Mouse (Mus musculus): Measurements from ENCODE around the gene Ehd2.
"Not testable (repeated sequence)": the region's sequence is repeated elsewhere in the genome, so short reads cannot be mapped to it uniquely, and the experiment has no call there.

The Ehd2 gene

GRCm38 (mm10) chr7:15947653-15948260 lies 19.6 kb downstream of the Ehd2 start:
- DNase-seq (ENCODE audit: low read depth, low spot score): no peak

- peak; percentile 99 for DNase-seq (ENCODE audit: low read depth, low spot score)
Observed at GRCm38 (mm10) chr7:15945721-15946536, 21.4 kb downstream of the Ehd2 start, which contains the start of gene Nop53. TSS of gene Nop53 (minus strand) at chr7:15946074.

GRCm38 (mm10) chr7:15945211-15945610 lies 22.2 kb downstream of the Ehd2 start:
- DNase-seq (ENCODE audit: low read depth, low spot score): no peak

- no peak for DNase-seq (ENCODE audit: low read depth, low spot score)
Observed at GRCm38 (mm10) chr7:15944311-15944710, 23.1 kb downstream of the Ehd2 start.

- DNase-seq (ENCODE audit: low read depth, low spot score): no peak
Observed at GRCm38 (mm10) chr7:15938621-15939020, 28.7 kb downstream of the Ehd2 start.

GRCm38 (mm10) chr7:15937491-15937890 lies 29.9 kb downstream of the Ehd2 start:
- peak; percentile 80 for DNase-seq (ENCODE audit: low read depth, low spot score)

GRCm38 (mm10) chr7:15933437-15934359 lies 33.7 kb downstream of the Ehd2 start:
- DNase-seq (ENCODE audit: low read depth, low spot score): no peak

- no peak for DNase-seq (ENCODE audit: low read depth, low spot score)
Observed at GRCm38 (mm10) chr7:15931635-15932034, 35.7 kb downstream of the Ehd2 start.

GRCm38 (mm10) chr7:15930543-15930942 lies 36.8 kb downstream of the Ehd2 start:
- peak; percentile 74 for DNase-seq (ENCODE audit: low read depth, low spot score)

- peak; percentile 81 for DNase-seq (ENCODE audit: low read depth, low spot score)
Observed at GRCm38 (mm10) chr7:15929910-15930309, 37.5 kb downstream of the Ehd2 start.

- peak; percentile 96 for DNase-seq (ENCODE audit: low read depth, low spot score)
Observed at GRCm38 (mm10) chr7:15922220-15922773, 45.1 kb downstream of the Ehd2 start, which contains the start of gene Selenow. TSS of gene Selenow (minus strand) at chr7:15922402.

- DNase-seq (ENCODE audit: low read depth, low spot score): peak; percentile 71
Observed at GRCm38 (mm10) chr7:15921796-15922195, 45.6 kb downstream of the Ehd2 start.

- DNase-seq (ENCODE audit: low read depth, low spot score): no peak
Observed at GRCm38 (mm10) chr7:15920645-15921190, 46.6 kb downstream of the Ehd2 start.

- DNase-seq (ENCODE audit: low read depth, low spot score): no peak
Observed at GRCm38 (mm10) chr7:15919947-15920346, 47.4 kb downstream of the Ehd2 start.

GRCm38 (mm10) chr7:15918371-15918770 lies 49.0 kb downstream of the Ehd2 start:
- DNase-seq (ENCODE audit: low read depth, low spot score): no peak

- DNase-seq (ENCODE audit: low read depth, low spot score): no peak
Observed at GRCm38 (mm10) chr7:15916996-15917395, 50.4 kb downstream of the Ehd2 start.

- DNase-seq (ENCODE audit: low read depth, low spot score): no peak
Observed at GRCm38 (mm10) chr7:15916134-15916723, 51.1 kb downstream of the Ehd2 start.

- not testable (repeated sequence) for DNase-seq (ENCODE audit: low read depth, low spot score)
Observed at GRCm38 (mm10) chr7:15915695-15916094, 51.7 kb downstream of the Ehd2 start.

GRCm38 (mm10) chr7:15914751-15915150 lies 52.6 kb downstream of the Ehd2 start:
- no peak for DNase-seq (ENCODE audit: low read depth, low spot score)

- DNase-seq (ENCODE audit: low read depth, low spot score): peak; percentile 76
Observed at GRCm38 (mm10) chr7:15914252-15914651, 53.1 kb downstream of the Ehd2 start.

GRCm38 (mm10) chr7:15912183-15912582 lies 55.2 kb downstream of the Ehd2 start:
- DNase-seq (ENCODE audit: low read depth, low spot score): peak; percentile 91
